Mouse (Mus musculus): ENCODE results near the gene Pif1.
A peak's percentile ranks its signal among the peaks of the same experiment; 100 is the strongest.

Gene Pif1

GRCm38 (mm10) chr9:65586406-65587269 is at the start of gene Pif1:
Pif1 (plus strand) TSS chr9:65587160.
- DNase-seq (ENCODE audit: extremely low spot score): peak; percentile 90

- no peak for DNase-seq (ENCODE audit: extremely low spot score)
Measured at GRCm38 (mm10) chr9:65537901-65538630, 48.9 kb upstream of the Pif1 start.

GRCm38 (mm10) chr9:65539697-65540096 is 47.3 kb upstream of the Pif1 start:
- DNase-seq (ENCODE audit: extremely low spot score): no peak

- no peak for DNase-seq (ENCODE audit: extremely low spot score)
Measured at GRCm38 (mm10) chr9:65541126-65542068, 45.6 kb upstream of the Pif1 start.

GRCm38 (mm10) chr9:65542111-65542524 is 44.8 kb upstream of the Pif1 start:
- DNase-seq (ENCODE audit: extremely low spot score): no peak

GRCm38 (mm10) chr9:65545635-65546412 is 41.1 kb upstream of the Pif1 start:
- DNase-seq (ENCODE audit: extremely low spot score): no peak

- DNase-seq (ENCODE audit: extremely low spot score): no peak
Measured at GRCm38 (mm10) chr9:65546413-65546695, 40.6 kb upstream of the Pif1 start.

- DNase-seq (ENCODE audit: extremely low spot score): no peak
Measured at GRCm38 (mm10) chr9:65547111-65547510, 39.8 kb upstream of the Pif1 start.

- DNase-seq (ENCODE audit: extremely low spot score): no peak
Measured at GRCm38 (mm10) chr9:65547844-65548243, 39.1 kb upstream of the Pif1 start.

- DNase-seq (ENCODE audit: extremely low spot score): no peak
Measured at GRCm38 (mm10) chr9:65548311-65548710, 38.6 kb upstream of the Pif1 start.

- no peak for DNase-seq (ENCODE audit: extremely low spot score)
Measured at GRCm38 (mm10) chr9:65549139-65549538, 37.8 kb upstream of the Pif1 start.

GRCm38 (mm10) chr9:65549643-65550042 is 37.3 kb upstream of the Pif1 start:
- no peak for DNase-seq (ENCODE audit: extremely low spot score)

- no peak for DNase-seq (ENCODE audit: extremely low spot score)
Measured at GRCm38 (mm10) chr9:65550079-65550831, 36.7 kb upstream of the Pif1 start.

GRCm38 (mm10) chr9:65551035-65551434 is 35.9 kb upstream of the Pif1 start:
- DNase-seq (ENCODE audit: extremely low spot score): peak; percentile 72

GRCm38 (mm10) chr9:65552141-65552540 is 34.8 kb upstream of the Pif1 start:
- DNase-seq (ENCODE audit: extremely low spot score): no peak

- no peak for DNase-seq (ENCODE audit: extremely low spot score)
Measured at GRCm38 (mm10) chr9:65552711-65553110, 34.2 kb upstream of the Pif1 start.

- peak; percentile 48 for DNase-seq (ENCODE audit: extremely low spot score)
Measured at GRCm38 (mm10) chr9:65555001-65555405, 32.0 kb upstream of the Pif1 start.

GRCm38 (mm10) chr9:65555621-65556020 is 31.3 kb upstream of the Pif1 start:
- DNase-seq (ENCODE audit: extremely low spot score): no peak

- DNase-seq (ENCODE audit: extremely low spot score): no peak
Measured at GRCm38 (mm10) chr9:65556349-65556748, 30.6 kb upstream of the Pif1 start.

GRCm38 (mm10) chr9:65556979-65557378 is 30.0 kb upstream of the Pif1 start:
- no peak for DNase-seq (ENCODE audit: extremely low spot score)

- DNase-seq (ENCODE audit: extremely low spot score): no peak
Measured at GRCm38 (mm10) chr9:65558806-65559205, 28.2 kb upstream of the Pif1 start.

All from embryo, embryonic 9.5 days (tissue).